Mouse (Mus musculus): ENCODE measurements around the gene Macrod2.

Macrod2 gene

GRCm38 (mm10) chr2:141327296-141327695, 932.2 kb downstream of the Macrod2 start:
- no peak for DNase-seq

GRCm38 (mm10) chr2:141337708-141338107, 942.6 kb downstream of the Macrod2 start:
- DNase-seq: no peak

- no peak for DNase-seq
Observed at GRCm38 (mm10) chr2:141343988-141344535, 949.0 kb downstream of the Macrod2 start.

DNA sequence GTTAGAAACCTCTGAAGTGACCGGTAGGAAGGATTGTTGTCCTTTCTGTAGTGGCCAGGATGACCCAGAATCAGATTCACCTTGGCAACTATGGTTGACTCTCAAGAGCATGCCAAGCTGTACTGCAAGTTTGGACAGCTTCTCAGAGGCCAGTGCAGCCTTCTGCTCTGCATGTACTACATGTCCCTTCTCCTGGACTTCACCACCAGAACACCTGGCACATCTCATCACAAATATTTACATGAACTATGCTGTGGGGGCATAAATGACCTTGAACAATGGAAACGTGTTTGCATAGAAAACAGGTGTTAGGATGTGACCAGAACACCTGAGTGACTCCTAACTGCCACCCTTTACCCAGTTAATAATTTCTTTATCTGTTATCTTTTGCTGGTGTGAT, 957.5 kb downstream of the Macrod2 start:
- DNase-seq: no peak

GRCm38 (mm10) chr2:141388632-141389031, 993.5 kb downstream of the Macrod2 start:
- no peak for DNase-seq

DNA sequence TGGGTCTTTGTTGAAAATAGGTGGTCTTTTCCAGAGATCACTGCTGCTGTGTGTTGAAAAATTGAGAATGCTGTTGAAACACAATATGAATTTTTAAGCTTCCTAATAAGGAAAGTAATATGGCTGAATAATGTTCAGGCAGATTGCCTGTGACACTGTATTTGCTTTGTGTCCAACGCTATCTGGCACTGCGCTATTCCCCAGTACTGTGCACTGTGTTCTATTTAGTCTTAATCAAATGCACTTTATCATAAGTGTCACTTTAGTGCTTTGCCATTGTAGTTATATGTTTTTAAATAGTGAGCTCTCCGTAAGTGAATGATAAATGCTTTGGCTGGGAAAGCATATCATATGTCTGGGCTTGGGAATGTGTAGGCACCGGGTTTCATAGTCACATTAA, 996.1 kb downstream of the Macrod2 start:
- no peak for DNase-seq

GRCm38 (mm10) chr2:141394806-141395205, 999.7 kb downstream of the Macrod2 start:
- no peak for DNase-seq

GRCm38 (mm10) chr2:141408766-141409165, 1013.7 kb downstream of the Macrod2 start:
- no peak for DNase-seq

GRCm38 (mm10) chr2:141416436-141416835, 1021.3 kb downstream of the Macrod2 start:
- DNase-seq: no peak

- no peak for DNase-seq
Observed at GRCm38 (mm10) chr2:141416855-141417544, 1021.9 kb downstream of the Macrod2 start.

DNA sequence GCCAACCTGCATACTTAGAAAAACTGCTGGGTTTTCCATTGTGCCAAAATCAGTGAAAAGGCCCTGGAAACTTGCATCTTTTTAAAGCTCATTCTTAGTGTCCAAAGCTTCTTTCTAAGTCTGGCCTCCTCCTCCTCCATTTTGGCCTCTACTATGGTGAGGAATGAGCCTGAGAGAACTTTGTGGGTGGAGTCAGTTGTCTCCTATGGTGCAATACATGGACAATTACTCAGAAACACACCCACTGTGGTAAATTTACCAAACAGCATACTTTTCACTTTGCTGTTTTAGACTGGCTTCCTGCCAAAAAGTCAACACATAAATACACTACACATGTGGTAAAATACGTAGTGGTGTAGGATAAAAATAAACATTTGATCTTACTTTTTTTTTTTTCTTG, 1024.7 kb downstream of the Macrod2 start:
- no peak for DNase-seq

GRCm38 (mm10) chr2:141434084-141434483, 1039.0 kb downstream of the Macrod2 start:
- no peak for DNase-seq

DNA sequence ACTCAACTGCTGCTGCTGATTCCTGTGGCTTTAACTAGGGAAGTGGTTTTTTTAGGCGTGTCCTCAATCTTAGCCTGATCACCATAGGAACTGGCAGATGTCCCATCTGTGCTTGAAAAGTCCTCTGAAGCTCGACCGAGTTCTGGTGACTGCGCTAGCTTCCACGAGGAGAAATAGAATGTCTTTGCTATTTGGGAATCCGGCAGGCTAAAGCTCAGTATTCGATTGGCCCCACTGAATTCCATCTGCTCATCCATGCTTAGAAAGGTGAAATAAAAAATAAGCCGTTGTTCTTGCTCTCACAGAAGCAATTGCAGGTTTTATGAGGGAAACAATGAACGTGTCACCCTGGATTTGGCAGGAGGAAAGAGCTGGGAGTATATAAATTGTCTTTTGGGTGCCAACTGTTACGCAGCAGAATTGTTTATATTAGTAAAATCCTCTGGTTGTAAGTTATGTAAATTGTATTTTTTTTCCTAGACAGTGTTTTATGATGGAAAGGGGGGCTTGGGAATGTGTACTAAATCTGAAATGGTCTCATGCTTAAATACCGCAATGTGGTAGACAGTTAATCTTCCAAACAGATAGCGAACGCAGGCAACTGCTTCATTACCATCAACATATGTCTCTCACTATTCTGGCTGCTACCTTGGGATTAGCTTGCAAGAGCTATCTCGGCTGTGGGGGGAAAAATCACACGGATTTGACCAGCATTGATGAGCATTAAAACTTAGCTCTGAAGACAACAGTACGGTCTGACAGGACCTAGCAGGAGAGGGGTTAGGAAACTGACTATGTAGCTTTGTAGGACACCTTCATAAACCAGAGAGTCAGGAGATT, 1039.8 kb downstream of the Macrod2 start:
- DNase-seq: peak; percentile 12

DNA sequence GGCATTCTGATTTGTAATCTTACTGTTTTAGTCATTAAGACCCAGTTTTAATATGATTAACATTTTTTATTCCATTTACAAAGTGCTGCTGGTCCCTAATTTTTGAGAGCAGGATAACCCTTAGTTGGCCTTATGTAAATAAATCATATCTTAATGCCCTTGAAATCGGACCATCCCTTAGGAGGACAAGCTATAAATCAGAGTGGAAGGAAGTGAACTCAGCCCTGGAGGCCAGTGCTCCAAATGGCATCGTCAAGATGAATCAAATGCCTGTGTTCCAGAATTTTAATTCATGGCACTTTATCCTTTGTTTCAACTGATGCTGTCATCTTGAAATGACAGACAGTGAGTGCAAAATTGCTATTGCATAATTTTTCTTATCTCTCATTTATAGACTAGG, 1046.8 kb downstream of the Macrod2 start:
- no peak for DNase-seq

GRCm38 (mm10) chr2:141449078-141449680, 1054.1 kb downstream of the Macrod2 start:
- no peak for DNase-seq

DNA sequence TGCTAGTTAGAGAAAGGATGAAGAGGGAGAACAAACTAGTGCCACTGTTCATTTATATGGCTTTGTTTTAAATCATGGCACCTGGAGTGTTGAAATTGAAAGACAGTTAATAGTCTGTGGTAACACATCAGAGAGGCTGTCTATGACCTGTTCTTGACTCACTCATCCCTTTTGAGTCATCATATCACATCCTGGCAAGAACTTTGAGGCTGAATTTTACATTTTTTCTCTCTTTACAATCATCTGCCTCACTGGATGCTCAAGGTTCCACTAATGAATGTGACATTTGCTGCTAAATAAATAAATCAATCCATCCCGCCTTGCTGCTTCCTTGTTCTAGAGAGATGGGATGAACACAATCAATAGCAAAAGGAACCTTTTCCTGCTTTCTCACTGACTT, 1068.8 kb downstream of the Macrod2 start:
- no peak for DNase-seq

DNA sequence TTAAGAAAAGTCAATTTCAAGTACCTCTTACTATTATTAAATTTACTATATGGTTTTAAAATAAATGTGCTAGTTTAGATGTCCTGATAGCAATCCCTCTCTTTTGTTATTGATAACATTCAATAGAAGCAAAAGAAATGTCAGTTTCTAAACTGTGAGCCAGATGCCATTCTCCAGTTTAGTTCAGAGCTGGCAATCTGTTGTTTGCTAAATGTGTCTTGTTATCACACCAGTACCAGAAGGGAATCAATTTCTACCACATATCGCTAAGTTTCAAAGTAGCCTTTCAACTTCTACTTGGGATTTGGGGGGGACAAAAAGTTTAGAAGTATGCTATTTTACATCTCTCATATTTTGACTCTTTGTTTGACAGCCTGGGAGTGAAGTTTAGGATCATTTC, 1077.7 kb downstream of the Macrod2 start:
- DNase-seq: no peak

DNA sequence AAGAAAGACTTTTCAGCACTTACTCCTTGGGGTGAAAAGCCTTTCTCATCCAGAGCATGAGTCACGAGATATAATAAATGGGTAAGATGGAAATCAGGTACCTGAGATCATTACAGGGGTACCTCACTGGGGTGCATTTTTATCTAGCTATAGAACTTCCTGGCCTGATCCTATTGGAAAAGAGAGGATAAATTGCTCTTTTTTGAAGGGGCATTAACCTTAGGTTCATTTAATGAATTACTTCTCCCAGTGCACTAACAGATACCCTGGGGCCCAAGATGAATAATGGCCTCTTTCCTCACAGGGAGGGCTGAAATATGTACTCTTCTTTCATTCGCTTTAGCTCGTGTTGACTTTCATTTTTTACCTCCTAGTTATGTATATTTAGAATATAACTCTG, 1082.5 kb downstream of the Macrod2 start:
- no peak for DNase-seq

DNA sequence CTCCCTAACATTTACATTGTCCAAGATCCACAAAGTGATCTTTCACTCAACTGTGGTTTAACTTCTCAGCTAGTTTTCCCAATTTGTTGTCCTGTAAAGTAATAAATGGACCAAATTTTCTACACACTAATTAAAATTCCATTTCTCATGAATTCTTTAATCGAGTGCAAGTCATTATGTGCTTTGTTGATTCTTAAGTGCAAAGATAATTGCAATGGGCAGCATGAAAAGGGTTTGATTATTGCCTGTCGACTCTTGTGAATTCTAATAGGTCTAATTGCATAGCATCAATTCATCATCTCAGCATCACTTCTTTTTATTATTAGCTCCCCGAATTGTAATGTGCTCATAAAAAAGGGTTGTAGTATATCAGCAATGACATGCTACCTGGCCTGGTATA, 1095.4 kb downstream of the Macrod2 start:
- DNase-seq: no peak

GRCm38 (mm10) chr2:141505451-141505850, 1110.3 kb downstream of the Macrod2 start:
- no peak for DNase-seq

- no peak for DNase-seq
Observed at GRCm38 (mm10) chr2:141507929-141508897, 1113.1 kb downstream of the Macrod2 start.

DNA sequence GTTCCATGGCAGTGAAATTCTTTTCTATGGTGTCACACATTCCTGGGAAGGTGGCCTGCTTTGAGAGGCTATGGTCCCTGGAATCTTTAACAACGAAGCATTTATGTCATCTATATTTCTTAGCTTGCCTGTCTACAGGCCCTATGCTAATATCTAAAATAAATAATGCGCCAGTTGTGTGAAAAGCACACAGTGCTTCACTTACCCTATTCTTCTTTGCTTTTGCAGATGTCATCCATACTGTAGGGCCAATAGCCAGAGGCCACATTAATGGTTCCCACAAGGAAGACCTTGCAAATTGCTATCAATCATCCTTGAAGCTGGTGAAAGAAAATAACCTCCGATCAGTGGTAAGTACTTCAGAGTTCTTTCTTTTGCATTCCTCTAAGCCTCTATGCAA, 1119.9 kb downstream of the Macrod2 start:
- DNase-seq: no peak

Data from right cerebral cortex, postnatal 4 days (tissue).